Mouse (Mus musculus) left cerebral cortex, adult 9 months (tissue): ENCODE data around the gene Tmem178b.
A peak's percentile ranks its signal among the peaks of the same experiment; 100 is the strongest.

Experiments
- DNase-seq, 2 experiments: peaks; one replicate each; pipeline ENCODE4 v3.0.0; 2022; ENCODE audit warnings: low spot score in 2 of 2

Gene Tmem178b

DNA sequence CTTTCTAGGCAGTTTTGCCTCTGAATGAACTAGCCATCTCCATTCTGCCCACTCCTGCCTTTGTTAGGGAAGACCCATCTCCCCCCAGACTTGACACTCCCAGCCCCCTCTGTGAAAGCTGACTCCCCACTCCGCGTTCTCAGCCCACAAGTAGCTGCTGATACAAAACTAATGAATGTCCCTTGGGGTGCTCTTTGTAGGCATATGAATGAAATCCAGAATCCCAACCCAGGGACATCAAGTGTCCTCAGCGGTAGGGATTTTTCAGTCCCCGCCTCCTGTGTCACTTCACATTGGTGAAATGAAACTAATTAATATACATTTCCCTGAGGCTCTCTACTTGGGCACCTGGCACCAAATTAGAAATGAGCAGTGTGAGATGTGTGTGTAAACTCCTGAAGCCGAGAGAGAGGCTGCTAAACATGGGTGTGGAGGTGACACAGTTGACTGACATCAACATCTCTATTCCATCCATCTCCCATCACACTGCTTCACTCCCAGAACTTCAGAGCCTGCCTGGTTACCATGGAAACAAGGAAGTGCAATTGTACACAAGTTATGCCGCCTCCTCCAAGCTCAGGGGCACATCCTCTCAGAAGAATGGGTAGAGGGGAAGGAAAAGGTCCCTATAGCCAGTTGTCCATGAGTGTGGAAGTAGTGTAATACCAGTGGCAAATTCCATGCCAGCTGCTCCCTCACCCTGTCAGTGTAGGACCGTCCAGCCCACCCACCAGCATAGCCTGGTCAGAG, 142.8 kb downstream of the Tmem178b start:
- no peak for DNase-seq

DNA sequence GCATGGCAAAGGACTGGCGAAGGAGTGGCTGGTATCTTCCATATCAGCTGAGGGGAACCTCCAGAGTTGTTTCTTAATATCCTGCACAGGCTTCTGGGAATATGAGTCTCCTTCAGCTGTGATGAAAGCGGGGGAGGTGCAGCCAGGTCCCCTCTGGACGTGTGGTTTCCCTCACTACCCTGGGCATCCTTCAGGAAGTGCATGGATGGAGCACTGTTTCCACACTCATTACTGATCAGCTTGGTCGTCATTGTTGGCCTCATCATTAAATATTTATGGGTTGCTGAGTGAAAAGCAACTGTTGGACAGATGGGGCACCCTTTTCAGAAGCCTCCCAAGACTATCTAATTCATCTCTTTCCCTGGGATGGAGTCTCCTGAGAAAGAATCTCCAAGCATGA, 146.3 kb downstream of the Tmem178b start:
- no peak for DNase-seq

- peak; percentile 55 to 71 for DNase-seq
These were observed 150.7 kb downstream of the Tmem178b start for GRCm38 (mm10) chr6:40023592-40024335.

DNA sequence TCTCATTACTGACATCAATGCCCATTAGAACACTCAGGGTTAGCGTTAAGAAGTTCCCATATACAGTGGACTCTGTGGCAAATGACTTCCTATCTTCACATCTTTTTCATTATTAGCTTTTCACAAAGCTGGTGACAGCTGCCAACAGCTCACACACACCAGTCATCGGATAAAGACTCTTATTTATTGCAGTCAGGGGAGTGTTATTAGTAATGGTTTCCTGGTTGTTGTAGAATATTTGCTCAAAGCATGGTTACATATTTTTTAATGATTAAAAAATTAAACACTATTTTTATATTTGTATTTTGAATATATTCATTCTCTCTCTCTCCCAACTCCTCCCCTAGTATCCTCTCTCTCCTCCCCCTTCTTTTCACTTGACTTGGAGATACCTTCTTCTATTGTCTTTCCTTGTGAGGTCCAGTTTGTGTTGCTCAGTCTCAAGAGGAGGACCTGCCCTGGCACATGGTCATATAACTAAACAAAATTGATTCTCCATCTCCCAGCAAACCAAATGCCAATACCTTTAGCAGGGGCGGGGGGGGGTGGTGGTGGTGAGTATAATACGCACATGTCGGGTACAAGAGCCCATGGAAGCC, 151.4 kb downstream of the Tmem178b start:
- DNase-seq, result no peak

DNA sequence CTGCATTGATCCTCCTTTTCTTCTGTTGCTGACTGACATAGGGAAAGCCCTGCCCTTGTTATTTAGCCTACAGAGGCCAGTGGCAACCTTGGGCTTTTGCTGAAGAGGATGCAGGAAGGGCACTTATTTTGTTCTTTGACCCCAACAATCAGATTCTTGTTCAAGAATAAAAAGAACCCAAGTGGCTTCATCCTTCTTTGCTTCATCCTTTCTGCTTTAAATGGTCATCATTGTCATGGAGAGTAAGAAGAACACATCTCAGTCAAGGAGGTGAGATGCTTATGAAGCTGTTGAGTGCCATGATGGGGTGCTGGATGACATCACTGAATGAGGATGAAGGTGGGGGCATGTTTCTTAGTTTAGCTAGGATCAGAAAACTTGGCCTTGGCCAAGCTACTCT, 159.8 kb downstream of the Tmem178b start:
- no peak for DNase-seq

GRCm38 (mm10) chr6:40033935-40034334, 160.9 kb downstream of the Tmem178b start:
- DNase-seq, result no peak

GRCm38 (mm10) chr6:40048969-40049908, 176.2 kb downstream of the Tmem178b start:
- DNase-seq, result peak; percentile 33 to 82

DNA sequence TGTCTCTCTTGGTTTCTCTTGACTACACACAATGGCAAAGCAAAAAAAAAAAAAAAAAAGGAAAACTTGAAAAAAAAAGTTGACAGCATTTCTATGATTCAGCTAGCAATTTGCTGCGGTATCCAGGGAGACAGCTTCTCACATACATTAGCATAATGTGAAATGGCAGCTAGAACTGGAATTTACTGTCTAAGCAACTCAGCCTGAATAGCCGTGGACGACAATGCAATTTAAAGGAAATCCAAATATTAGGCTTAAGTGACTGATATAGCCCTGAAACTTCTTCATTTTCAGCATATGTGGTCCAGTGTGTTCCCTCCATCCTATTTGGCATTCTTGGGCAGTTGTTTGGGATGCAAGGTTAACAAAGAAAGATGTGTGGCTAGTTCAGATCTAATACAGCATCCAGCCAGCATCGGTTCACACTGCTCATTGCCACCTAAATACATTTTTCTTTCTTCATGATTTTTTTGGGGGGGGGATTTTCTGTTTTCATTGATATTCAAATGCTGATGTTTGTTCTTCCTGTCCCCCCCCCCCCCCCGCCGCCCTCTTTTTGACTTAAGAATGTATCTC, 176.9 kb downstream of the Tmem178b start:
- no peak for DNase-seq

- DNase-seq, result no peak
These were observed 178.6 kb downstream of the Tmem178b start for GRCm38 (mm10) chr6:40051698-40052097.

- no peak for DNase-seq
These were observed 179.5 kb downstream of the Tmem178b start for GRCm38 (mm10) chr6:40052593-40052992.

DNA sequence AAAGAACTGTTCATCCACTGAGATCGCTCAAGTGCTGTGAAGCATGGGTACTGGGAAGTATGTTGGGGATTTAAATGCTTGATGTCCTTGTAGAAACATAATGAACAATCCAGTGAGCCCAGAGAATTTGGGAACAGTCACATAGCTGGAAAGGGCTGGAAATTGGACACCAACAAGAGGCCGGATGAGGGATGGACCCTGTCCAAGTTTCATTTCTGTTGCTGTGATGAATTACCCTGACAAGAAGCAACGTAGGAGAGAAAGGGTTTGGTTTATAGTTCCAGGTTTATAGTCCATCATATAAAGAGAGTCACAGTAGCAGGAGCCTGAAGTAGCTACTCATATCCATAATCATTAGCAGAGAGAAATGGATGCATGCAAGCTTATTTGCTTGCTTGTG, 186.4 kb downstream of the Tmem178b start:
- DNase-seq, result no peak

DNA sequence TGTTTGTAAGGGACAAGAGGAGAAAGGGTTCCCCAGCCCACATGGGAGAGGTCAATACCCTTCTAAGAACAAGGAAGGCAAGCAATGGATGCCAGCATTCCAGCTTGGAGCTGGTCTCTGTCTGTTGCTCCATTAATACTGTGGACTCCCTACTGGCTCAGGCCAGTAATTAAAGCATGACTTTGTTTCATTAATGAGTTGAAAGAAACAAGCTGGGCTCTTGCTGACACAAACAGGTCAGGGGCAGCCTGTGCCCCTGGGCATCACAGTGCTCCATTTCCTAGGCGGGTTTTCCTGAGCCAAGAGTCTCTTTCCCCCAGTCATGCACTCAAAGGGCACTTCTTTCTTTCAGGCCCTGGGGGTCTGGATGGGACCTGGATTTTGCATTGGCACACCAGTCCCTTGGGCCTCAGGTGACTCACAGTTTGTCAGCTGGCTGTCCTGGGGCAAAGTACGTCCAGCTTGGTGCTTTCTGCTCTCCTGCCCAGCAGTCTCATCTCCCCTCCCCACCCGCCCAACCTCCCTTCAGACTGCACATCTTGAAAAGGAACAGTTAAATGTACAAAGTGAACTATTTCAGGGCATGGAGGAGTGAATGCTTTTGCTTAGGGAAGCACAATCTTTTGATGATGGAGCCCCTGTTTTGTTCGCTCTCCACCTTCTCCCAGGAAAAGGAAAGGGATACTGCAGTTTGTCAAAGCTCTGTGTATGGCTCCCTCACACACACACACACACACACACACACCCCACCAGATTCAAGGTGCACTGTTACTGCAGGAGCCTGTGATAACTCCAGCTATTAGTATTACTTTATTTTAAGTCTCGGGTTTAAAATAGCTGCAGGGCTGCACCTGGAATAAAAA, 188.5 kb downstream of the Tmem178b start:
- DNase-seq, result no peak

GRCm38 (mm10) chr6:40062190-40062501, 189.1 kb downstream of the Tmem178b start:
- peak; percentile 38 to 40 for DNase-seq

DNA sequence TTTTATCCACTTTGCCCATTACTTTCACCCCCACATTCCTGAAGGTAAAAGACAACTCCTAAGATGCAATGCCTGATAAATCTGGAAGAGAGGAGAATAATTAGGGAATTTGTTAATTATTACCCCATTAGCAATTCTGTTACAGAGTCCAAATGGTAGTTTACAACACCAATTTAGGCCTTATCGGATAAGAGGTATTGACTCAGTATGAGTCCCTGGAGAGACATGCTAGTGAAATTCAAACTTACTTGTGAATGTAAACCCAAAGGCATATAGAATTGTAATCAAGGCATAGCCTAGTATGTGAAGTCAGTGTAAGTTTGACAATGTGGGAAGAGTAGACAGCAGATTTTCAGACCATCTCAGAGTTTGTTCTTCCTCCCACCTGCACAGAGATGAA, 190.4 kb downstream of the Tmem178b start:
- DNase-seq, result no peak

DNA sequence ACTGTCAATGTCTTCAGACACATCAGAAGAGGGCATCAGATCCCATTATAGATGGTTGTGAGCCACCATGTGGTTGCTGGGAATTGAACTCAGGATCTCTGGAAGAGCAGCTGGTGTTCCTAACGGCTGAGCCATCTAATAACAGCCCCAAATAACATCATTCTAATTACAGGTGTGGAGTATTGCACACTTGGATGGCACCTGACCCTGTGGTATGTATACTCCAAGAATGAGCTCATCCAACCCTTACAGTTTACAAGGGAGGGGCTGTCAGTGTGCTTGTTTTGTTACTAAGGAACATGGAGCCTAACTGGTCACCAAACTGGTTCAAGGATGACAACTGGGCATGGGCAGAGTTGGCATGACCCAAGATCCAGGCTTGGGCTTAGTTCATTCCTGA, 190.8 kb downstream of the Tmem178b start:
- DNase-seq, result no peak

DNA sequence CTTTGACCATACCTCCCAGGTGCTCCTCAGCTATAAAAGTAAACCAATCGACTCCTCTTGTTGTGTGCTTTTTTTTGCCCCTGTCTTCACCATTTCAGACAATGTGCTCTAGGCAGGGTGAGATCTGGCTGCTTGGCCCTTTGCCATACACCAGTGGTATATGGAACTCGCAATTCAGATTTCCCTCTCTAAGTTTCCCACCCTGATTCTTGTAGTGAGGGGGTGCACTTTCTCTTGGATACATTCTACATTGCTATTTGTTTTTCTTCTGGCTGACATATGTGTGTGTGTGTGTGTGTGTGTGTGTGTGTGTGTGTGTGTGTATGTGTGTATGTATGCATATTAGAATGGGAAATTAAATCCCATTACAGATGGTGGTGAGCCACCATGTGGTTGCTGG, 191.3 kb downstream of the Tmem178b start:
- no peak for DNase-seq

DNA sequence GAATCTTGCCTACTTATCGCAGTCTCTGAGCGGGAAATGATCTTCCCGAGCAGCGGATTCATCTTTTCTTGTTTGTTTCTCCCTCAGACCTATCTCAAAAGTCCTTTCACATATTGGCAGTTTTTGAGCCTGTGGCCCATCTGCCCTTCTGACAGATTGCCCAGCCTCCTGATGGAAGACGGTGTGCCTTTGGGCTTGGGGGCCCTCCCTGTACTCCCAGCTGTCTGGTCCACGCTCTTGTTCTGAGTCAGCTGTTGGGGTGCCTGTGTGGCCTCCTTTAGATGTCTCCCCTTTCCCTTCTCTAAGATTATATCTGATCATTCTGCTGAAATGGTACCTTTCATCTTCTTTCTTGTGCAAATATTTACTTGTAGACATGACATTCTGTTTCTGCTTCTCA, 195.4 kb downstream of the Tmem178b start:
- no peak for DNase-seq

DNA sequence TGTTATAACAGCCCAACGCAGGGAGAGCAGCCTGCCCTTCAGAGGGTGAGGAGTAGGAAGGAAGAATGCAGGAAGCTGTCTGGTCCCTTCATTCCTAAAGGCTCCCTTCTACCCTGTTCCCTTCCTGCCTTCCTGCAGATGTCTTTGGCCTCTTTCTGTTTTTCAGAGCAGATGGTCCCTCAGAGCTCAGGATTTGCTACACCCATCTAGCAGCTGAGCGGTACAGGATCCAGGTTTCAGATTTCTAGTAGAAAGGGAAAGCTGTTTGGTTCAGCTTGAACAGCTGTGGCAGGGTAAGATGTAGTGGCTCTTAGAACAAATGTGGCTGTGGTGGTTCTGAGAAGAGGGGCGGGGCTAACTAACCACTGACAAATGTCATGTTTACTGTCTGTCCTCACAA, 197.9 kb downstream of the Tmem178b start:
- peak; percentile 32 to 69 for DNase-seq

DNA sequence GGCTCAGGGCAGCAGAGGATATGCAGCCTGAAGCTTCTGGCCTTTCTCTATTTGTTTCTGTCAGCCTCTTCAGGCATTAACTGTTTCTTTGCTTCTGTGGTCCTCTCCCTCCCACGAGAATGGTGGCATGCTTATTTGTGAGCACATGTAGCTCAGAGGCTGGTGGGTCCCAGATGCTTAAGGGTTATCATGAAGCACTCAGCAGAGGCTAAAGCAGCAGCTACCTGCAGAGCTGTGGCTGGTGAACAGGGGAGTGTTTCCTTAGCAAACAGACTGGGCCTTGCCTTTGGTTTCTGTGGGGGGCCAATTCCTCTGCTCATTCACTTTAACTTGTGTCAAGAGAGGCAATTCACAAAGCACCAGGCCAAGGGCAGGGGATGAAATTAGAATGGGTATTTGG, 203.0 kb downstream of the Tmem178b start:
- no peak for DNase-seq

DNA sequence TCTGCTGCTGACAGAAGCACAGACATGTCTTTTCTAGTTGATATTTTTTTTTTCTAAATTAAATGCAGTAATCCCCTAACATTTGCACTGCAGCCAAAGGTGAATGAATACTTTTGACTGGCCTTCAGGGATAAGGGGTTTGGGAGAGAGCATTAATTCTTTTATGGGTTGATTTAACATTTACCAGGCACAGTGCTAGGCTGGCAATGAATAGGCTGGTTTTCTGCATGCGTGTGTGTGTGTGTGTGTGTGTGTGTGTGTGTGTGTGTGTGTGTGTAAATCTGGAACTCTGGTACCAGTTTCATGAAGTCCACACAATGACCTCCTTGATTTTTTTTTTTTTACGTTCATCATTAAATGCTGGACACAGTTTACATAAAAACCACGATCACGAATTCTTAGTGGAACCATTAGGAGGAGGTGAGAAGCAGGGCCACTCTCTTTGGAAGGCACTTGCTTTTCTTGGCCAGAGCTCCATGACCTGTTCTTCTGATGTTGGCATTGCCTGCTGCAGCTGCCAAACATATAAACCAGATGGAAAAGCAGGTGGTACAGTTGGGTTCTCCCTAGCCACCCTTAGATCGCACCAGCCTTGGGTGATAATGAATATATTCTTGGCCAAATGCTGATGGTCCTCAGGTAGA, 203.7 kb downstream of the Tmem178b start:
- no peak for DNase-seq
